Mouse (Mus musculus) urinary bladder, postnatal 10 days (tissue): ENCODE measurements around the gene Myh9.

Source experiments
- DNase-seq: peaks from one replicate; pipeline ENCODE4 v3.0.0; 2022; ENCODE audit warnings: low spot score

Gene Myh9

DNA sequence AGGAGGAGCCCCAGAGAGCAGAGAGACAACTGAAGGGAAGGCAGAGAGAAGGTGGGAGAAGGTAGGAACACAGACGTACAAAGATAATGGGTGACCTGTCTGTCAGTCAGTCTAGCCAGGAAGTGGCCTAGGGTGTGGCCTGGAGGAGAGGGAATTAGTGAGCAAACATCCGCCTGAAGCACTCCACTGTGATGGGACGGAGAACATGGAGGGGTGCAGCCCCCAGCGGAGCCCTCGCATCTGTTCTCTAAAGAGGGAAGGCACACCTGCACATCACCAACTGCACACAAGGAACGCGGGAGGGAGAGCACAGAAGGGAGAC, 34.8 kb downstream of the Myh9 start:
- DNase-seq: no peak

- DNase-seq: no peak
These were observed 35.3 kb downstream of the Myh9 start for GRCm38 (mm10) chr15:77806565-77807263.

- DNase-seq: no peak
These were observed 36.3 kb downstream of the Myh9 start for GRCm38 (mm10) chr15:77805657-77806056.

- DNase-seq: no peak
These were observed 37.0 kb downstream of the Myh9 start for GRCm38 (mm10) chr15:77804949-77805348.

DNA sequence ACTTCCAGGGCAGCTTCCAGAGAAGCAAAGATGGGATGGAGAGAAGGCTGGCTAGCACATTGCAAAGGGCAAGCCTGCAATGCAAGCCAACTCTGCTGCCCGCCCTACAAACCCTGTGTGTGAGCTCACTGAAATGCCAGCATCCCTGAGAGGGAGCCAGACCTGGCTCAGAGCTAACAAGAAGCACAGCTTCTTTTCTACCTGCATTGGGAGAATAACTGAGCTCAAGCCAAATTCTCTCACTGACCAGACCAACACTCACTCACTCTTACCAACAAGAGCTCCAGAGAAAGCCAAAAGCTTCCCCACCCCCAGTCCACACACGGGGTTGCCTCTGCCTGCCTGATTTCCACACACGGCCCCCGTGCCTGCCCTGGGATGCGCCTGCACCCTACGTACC, 37.5 kb downstream of the Myh9 start:
- DNase-seq: no peak

GRCm38 (mm10) chr15:77803747-77804146, 38.2 kb downstream of the Myh9 start:
- DNase-seq: no peak

DNA sequence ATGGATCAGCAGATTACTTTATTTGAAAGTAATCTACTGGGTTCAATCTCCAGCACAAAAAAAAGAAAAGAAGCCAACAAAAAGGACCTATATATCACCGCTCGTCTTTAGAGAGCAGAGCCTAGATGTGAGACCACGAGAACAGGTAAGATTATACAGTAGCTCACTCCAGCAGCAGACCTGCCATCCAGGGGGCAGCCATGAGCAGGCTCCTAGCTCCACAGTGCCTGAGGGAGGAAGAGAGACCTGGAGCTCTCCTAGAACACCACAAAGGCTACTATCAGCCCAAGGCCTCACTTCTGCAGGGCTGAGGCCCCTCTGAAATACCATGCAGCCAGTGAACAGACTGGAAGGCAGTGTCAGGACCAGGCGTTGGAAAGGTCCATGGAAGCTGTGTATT, 39.0 kb downstream of the Myh9 start:
- DNase-seq: no peak

- DNase-seq: no peak
These were observed 40.8 kb downstream of the Myh9 start for GRCm38 (mm10) chr15:77801188-77801587.

DNA sequence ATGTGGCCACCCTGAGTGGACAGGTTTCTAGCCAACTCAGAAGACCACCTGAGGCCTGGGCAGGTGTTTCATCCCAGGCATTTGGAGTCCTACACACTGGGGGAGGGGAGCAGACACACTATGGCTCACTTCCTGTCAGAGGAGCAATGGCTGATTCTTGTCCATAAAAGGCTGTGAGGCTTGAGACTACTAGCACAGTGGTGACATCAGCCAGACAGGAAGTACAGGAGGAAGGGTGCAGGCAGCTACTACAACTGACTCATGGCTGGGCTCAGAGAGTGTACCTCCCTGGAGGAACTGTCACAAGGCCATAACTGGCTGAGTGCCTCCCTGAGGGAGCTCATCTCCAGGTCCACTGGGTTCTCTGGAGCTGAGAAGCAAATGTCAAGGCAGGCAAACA, 41.5 kb downstream of the Myh9 start:
- DNase-seq: no peak

DNA sequence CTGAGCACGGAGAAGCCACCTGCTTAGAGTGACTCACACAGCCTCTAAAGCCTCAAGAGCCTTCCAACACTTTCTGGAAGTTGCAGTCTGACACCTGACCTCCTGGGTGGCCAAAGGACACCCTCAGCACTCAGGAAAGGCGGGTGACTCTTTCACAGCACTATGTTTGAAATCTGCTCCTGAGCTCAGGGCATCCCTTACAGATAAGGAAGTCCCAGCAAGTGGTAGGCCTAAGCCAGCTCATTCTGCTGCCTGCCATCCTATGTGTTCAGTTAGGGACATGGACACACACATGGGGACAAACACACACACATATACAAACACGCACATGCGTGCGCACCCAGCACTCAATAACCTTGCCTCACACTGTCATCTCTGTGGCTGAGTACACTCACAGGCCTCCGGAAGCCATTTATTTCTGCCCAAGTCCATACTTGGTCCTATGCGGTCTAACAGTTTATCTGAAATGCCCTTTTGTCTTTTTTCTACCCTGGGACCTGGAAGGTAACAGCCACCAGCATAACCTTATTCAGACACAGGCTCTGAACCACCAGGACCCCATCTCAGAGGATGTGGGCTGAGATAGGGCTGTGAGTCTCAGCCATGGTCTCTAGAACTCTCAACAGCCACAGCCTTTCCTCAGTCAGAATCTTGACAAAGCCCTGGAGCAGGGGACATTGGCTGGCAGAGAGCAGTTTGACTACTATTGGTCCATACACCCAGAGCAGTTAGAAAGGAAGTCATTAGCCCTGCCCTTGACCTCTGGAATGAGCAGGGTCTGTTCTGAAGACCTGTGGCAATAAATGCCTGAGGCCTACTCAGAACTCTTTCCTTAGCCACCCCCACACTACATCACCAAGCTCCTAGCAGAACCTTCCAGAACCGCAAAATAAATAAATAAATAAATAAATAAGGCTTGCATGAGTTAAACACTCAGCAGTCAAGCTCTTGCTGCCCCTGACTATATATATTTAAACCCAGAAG, 42.2 kb downstream of the Myh9 start:
- no peak for DNase-seq

DNA sequence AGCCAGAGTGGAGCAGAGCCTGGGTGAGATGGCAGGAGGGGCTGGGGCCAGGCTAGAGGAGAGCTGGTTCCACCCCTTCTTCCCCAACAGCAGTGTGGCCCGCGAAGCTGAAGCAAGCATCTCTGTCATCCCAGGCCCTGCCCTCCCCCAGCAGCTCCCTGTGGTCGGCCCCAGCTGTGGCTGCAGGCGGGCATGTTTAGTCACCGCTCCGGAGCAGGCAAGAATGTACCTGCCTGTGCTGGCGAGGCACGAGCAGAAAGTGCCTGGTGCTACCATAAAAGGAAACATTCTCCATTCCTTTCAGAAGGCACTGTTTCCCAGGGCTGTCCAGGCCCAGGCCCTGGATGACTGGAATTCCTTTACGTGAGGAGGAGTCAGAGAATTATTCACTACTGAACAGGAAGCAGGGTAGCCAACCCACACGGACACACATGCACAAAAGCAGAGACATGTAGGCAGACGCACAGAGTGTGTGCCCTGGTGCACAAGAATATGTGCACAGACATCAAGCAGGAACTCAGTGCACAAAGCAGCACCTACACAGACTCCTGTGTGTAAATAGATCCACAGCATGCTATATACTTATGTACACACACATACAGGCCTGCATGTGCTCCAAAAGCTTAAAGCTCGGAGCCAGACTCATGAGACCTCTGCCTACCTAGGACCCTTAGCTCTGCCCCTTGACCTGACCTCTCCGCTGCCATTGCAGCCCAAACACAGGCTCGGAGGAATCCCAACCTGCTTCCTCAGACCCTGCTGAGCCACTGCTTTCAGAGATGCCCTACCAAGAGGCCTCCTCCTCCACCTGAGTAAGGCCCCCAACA, 43.1 kb downstream of the Myh9 start:
- no peak for DNase-seq

- DNase-seq: no peak
These were observed 44.2 kb downstream of the Myh9 start for GRCm38 (mm10) chr15:77797609-77798411.

- no peak for DNase-seq
These were observed 45.5 kb downstream of the Myh9 start for GRCm38 (mm10) chr15:77796409-77797035.

DNA sequence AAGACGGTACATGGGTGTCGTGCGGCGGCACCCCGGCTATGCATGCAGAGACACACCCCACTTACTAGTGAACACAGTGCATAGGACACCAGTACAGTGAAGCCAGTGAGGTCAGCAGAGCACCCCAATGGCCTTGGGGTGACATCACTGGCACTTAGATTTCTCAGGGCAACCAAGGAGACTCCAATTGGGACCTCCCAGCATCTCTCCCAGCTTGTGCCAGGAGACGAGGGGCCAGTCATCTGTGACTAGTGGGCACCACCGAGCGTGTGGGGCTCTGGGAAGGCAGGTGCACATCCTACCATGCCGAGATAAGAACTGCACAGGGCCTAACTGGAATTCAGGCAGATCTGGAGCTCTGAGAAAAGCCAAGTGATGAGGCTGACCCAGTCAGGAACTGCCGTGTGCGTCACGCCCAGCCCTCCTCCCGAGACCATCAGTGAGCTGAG, 47.0 kb downstream of the Myh9 start:
- no peak for DNase-seq

DNA sequence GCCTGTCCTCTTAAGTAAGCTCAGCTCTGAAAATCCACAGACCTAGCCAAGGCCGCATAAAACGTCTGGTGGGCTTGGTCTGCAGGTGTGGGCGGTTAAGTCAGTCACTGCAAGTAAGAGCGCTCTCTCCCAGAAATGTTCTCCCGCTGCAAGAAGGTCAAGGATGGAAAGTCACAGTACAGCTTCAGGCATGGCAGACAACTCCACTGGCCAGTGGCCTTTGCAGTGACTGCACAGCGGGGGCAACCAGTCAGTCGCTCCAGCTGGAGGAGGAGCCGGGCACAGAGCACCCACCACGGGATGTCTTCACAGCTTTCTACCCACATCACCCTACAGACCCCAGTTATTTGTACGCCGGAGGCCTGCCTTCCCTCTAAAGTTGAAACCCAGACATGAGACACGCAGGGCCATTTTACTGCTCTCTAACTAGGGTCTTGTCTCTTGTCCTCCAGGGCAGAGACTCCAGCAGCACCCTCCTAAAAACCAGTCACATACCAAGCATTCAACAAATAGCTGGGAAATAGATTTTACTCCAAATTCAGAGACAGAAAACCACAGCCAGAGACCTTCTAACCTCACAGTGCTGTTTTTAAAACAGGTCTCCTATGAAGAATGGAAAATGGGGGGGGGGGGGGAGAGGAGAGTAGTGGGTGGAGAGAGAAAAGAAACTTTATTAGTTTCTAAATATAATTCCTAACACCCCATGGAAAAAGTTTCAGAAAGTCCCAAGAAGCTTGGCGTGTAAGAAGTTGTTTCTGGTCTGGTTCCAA, 47.7 kb downstream of the Myh9 start:
- no peak for DNase-seq

GRCm38 (mm10) chr15:77793554-77793953, 48.4 kb downstream of the Myh9 start:
- DNase-seq: no peak

- DNase-seq: no peak
These were observed 48.9 kb downstream of the Myh9 start for GRCm38 (mm10) chr15:77793094-77793493.

DNA sequence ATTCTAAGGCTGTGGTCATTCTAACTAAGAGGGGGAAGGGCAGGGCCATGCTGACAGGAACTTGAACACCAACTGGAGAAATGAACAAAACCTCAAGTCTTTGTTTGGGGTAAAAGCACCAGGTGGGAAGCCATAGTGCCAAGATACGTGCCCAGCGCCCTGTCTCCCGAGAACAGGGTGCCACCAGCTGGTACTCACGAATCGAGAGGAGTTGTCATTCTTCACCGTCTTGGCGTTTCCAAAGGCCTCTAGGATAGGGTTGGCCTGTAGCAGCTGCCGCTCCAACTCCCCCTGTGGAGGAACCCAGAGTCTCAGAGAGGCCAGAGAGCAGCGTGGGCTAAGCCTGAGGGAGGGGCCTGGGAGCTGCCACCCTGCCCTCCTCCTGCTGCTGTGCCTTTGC, 49.9 kb downstream of the Myh9 start:
- DNase-seq: no peak

GRCm38 (mm10) chr15:77790656-77791405, 51.1 kb downstream of the Myh9 start:
- no peak for DNase-seq

DNA sequence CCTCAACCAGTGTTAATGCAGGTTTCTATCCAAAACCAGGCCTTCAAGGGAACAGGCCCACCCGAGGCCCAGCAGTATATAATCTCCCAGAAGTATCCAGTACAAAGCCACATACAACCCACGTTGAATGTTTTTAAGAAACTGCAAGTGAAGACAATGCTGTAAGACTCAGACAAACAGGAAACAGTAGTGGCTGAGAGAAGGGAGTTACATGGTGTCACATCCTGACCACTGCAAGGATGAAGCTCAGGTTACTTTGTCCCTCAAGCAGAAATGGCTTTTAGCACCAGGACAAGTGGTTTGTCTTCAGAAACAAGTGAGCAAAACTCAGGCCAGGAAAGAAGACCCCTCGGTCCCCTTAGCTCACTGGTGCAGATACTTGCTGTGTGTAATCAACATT, 52.8 kb downstream of the Myh9 start:
- no peak for DNase-seq
